Mouse (Mus musculus) frontal cortex, postnatal 14 days (tissue): ENCODE data around the gene Olfr850.

Experiments used
- DNase-seq, 2 experiments: peaks; one replicate each; pipeline ENCODE4 v3.0.0; 2022; ENCODE audit warnings: low spot score in 2 of 2

The Olfr850 gene

DNA sequence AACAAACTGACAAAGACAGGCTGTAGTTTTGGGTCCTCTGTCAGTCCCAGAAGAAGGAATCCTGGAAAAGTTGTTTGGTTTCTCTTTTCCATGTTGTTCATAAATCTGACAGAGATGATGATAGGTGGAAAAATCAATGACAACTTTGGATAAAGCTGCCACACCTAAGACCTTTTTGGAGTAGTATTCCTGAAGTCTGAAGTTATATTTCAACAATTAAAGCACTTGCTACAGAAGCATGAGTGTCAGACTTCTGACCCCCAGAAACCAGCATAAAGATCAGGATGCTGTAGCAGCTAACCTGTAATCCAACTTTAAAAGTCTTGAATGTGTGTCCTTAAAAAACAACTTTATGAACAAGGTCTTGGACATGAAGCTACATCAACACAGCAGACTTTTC, at the start of gene Olfr850:
Gene Olfr850 (minus strand): TSS at position 101 of the 400 bp plus-strand sequence.
- DNase-seq, result no peak

DNA sequence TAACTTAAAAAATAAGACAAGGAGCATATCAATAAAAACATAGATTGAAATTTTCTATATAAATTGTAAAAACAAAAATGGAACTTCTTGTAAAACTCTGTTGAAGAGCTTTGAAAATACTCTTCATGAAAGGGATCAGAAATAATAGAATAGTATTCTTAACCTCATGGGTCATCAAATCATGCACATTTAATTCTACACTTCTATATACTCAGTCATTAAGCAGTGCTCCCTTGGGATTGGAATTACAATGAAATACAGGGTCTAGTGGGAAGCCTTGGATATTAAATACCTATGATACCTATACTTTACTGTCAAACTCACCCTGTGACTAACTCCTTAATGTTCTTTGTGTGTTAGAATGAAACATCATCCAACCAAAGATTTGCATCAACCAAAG, 14.9 kb upstream of the Olfr850 start, which contains the start of gene Olfr851:
Gene Olfr851 (plus strand): TSS at position 301 of the 400 bp plus-strand sequence.
- DNase-seq, result no peak

- no peak for DNase-seq
These were observed 38.1 kb downstream of the Olfr850 start, which contains the start of gene Olfr849 for GRCm38 (mm10) chr9:19439966-19440365. TSS of gene Olfr849 (plus strand) at chr9:19440266.
